Mouse (Mus musculus): Measurements from ENCODE around the gene Fam71d. TPM values are rescaled to one million over a fixed set of nuclear protein-coding genes. Genes with fewer than 3 reads are reported as not detected.

The Fam71d gene
- 0.08 TPM in 1 of 2 replicates, not detected in the other for polyA plus RNA-seq (2012; rRNA removed)

DNA sequence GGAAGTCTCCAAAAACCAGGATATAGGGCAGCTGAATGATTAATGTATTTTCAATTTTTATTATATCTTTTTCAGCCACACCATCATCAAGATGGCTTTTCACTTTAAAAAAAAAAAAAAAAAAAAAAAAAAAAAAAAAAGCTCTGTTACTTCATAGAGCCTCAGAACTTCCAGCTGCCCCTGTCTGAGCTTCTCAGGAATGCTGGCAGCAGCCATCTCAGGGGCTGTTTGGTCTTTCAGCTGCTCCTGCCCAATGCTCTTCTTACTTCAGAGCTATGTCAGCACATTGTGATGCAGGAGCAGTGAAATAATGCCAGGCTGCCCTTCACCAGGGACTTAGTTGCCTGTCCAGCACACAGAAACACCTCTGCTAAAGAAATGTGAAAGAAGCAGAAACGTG is at the start of gene Fam71d:
Gene Fam71d (plus strand): TSS at position 211 of the 400 bp plus-strand sequence.

DNA sequence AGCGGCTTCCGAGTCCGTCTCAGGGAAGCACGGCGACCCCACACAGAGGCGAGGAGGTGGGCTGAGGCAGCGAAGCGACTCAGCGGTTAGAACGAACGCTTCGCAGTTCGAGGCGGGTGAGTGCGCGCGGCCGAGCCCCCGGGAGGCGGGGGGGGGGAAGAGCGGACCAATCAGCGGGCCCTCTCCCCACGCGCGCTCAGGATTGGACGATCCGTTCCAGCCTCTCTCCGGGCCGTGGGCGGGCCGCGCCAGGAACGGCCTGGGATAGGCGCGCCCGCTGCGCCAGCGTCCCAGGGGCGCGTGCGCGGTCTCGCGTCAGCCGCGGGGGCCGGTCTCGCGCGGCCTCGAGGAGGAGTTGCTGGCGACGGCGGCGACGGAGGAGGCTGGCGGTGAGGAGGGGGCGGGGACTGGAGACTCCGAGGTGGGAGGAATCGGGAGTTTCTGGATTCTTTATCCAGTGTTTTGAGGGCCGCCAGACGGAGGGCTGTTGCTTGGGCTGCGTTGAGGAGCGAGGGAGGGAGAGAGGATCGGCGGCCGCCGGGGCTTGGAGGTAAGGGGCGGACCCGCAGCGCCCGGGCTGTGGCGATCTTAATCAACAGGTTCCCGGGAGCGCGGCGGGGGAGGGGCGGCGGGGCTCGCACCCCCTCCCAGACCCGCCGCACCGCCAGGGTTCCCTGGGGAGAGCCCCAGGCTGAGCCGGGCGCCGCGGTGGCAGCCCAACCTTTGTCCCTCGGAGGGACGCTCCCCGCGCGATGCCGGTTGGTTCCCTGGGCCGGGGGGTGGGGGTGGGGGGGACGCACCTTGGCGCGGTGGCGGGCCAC is 57.4 kb downstream of the Fam71d start, which contains the start of gene Mpp5:
Gene Mpp5 (plus strand): TSS at position 351 of the 821 bp plus-strand sequence.

Other genes starting within 250 kb of the Fam71d start
- 0.11 and 0.18 TPM in 2 replicates for gene Mpp5, start 57.4 kb downstream of the Fam71d start, polyA plus RNA-seq (2012; rRNA removed)
- gene Atp6v1d, start 170.1 kb downstream of the Fam71d start, polyA plus RNA-seq (2012; rRNA removed) = 1.1 and 2.6 TPM in 2 replicates
- gene Eif2s1, start 170.3 kb downstream of the Fam71d start, polyA plus RNA-seq (2012; rRNA removed) = 1.9 and 2.5 TPM in 2 replicates
- gene Plek2, start 215.4 kb downstream of the Fam71d start, polyA plus RNA-seq (2012; rRNA removed) = 4.8 and 5.6 TPM in 2 replicates